Mouse (Mus musculus): ENCODE results near the gene Gjb3.

GRCm38 (mm10) chr4:127317143-127317542 lies 13.5 kb downstream of the Gjb3 start:
- TF ChIP-seq FLI1 (IDR thresholded peaks at IDR 0.05; ENCODE audit: low read length) (no peak), GATA1 (IDR thresholded peaks at IDR 0.05; ENCODE audit: borderline replicate concordance, low read length) (no peak)

All from megakaryocyte, embryonic 14.5 days (primary cell).